Mouse (Mus musculus): ENCODE measurements at regions not wholly inside any gene's neighbourhood (a gene's known extent, or its start where the extent isn't known, plus 50 kb on each side); places are given as distances from the start of the nearest gene placed in this dataset.

GRCm38 (mm10) chr11:31730680-31731079 lies 59.0 kb upstream of the Bod1 start:
- TF ChIP-seq CTCF (IDR thresholded peaks at IDR 0.05; ENCODE audit: low read depth, low read length) (no peak), POLR2A (IDR thresholded peaks at IDR 0.05; ENCODE audit: extremely low read depth, insufficient read depth, low read length) (no peak)
- 84% methylated on average over 3 of the region's 3 CpGs for WGBS
- Histone ChIP-seq H3K9ac (ENCODE audit: low read depth, low read length) (no peak overlapping the region), H3K27ac (replicated peaks; ENCODE audit: insufficient read depth, low read depth, low read length) (no peak overlapping the region), H3K4me3 (ENCODE audit: insufficient read depth, low read depth, low read length) (no peak overlapping the region), H3K36me3 (ENCODE audit: control insufficient read depth, insufficient read depth, low read length) (no peaks in the 10 kb centered on the region), H3K27me3 (ENCODE audit: control insufficient read depth, insufficient read depth, low read length) (no peaks in the 10 kb centered on the region), H3K79me2 (ENCODE audit: control insufficient read depth, insufficient read depth, low read length) (no peaks in the 10 kb centered on the region), H3K4me1 (ENCODE audit: control insufficient read depth, insufficient read depth, low read length) (0 out of 2 replicates have a peak, but pooled peaks cover 2% of the 10 kb centered on the region)
- no peak for DNase-seq (ENCODE audit: extremely low read depth, low read depth, low spot score)

GRCm38 (mm10) chr11:31731459-31731858 lies 59.8 kb upstream of the Bod1 start:
- no peak overlapping the region for H3K4me3 ChIP-seq (ENCODE audit: insufficient read depth, low read depth, low read length)
- H3K4me1 ChIP-seq (ENCODE audit: control insufficient read depth, insufficient read depth, low read length) = 0 out of 2 replicates have a peak, but pooled peaks cover 2% of the 10 kb centered on the region
- no peak for DNase-seq (ENCODE audit: extremely low read depth, low read depth, low spot score)
- H3K79me2 ChIP-seq (ENCODE audit: control insufficient read depth, insufficient read depth, low read length) = no peaks in the 10 kb centered on the region
- H3K27me3 ChIP-seq (ENCODE audit: control insufficient read depth, insufficient read depth, low read length) = no peaks in the 10 kb centered on the region
- WGBS = 99% methylated on average over 4 of the region's 4 CpGs
- TF ChIP-seq POLR2A (IDR thresholded peaks at IDR 0.05; ENCODE audit: extremely low read depth, insufficient read depth, low read length) (no peak), CTCF (IDR thresholded peaks at IDR 0.05; ENCODE audit: low read depth, low read length) (no peak)
- no peaks in the 10 kb centered on the region for H3K36me3 ChIP-seq (ENCODE audit: control insufficient read depth, insufficient read depth, low read length)
- no peak overlapping the region for H3K27ac ChIP-seq (replicated peaks; ENCODE audit: insufficient read depth, low read depth, low read length)
- H3K9ac ChIP-seq (ENCODE audit: low read depth, low read length) = no peak overlapping the region

- DNase-seq (ENCODE audit: extremely low read depth, low read depth, low spot score) = no peak
- TF ChIP-seq CTCF (IDR thresholded peaks at IDR 0.05; ENCODE audit: low read depth, low read length) (no peak), POLR2A (IDR thresholded peaks at IDR 0.05; ENCODE audit: extremely low read depth, insufficient read depth, low read length) (no peak)
- H3K4me3 ChIP-seq (ENCODE audit: insufficient read depth, low read depth, low read length) = no peak overlapping the region
- 0 out of 2 replicates have a peak, but pooled peaks cover 2% of the 10 kb centered on the region for H3K4me1 ChIP-seq (ENCODE audit: control insufficient read depth, insufficient read depth, low read length)
- no peaks in the 10 kb centered on the region for H3K27me3 ChIP-seq (ENCODE audit: control insufficient read depth, insufficient read depth, low read length)
- no peaks in the 10 kb centered on the region for H3K36me3 ChIP-seq (ENCODE audit: control insufficient read depth, insufficient read depth, low read length)
- 70% methylated on average over 3 of the region's 3 CpGs for WGBS
- no peaks in the 10 kb centered on the region for H3K79me2 ChIP-seq (ENCODE audit: control insufficient read depth, insufficient read depth, low read length)
- H3K9ac ChIP-seq (ENCODE audit: low read depth, low read length) = no peak overlapping the region
- H3K27ac ChIP-seq (replicated peaks; ENCODE audit: insufficient read depth, low read depth, low read length) = no peak overlapping the region
These were observed 60.7 kb upstream of the Bod1 start for GRCm38 (mm10) chr11:31732342-31732741.

GRCm38 (mm10) chr11:31732958-31733357 lies 61.3 kb upstream of the Bod1 start:
- Histone ChIP-seq H3K79me2 (ENCODE audit: control insufficient read depth, insufficient read depth, low read length) (no peaks in the 10 kb centered on the region), H3K9ac (ENCODE audit: low read depth, low read length) (no peak overlapping the region), H3K36me3 (ENCODE audit: control insufficient read depth, insufficient read depth, low read length) (no peaks in the 10 kb centered on the region), H3K27me3 (ENCODE audit: control insufficient read depth, insufficient read depth, low read length) (no peaks in the 10 kb centered on the region), H3K27ac (replicated peaks; ENCODE audit: insufficient read depth, low read depth, low read length) (no peak overlapping the region), H3K4me1 (ENCODE audit: control insufficient read depth, insufficient read depth, low read length) (0 out of 2 replicates have a peak, but pooled peaks cover 2% of the 10 kb centered on the region), H3K4me3 (ENCODE audit: insufficient read depth, low read depth, low read length) (no peak overlapping the region)
- 73% methylated on average over 1 of the region's 1 CpGs for WGBS
- DNase-seq (ENCODE audit: extremely low read depth, low read depth, low spot score) = no peak
- TF ChIP-seq POLR2A (IDR thresholded peaks at IDR 0.05; ENCODE audit: extremely low read depth, insufficient read depth, low read length) (no peak), CTCF (IDR thresholded peaks at IDR 0.05; ENCODE audit: low read depth, low read length) (no peak)

GRCm38 (mm10) chr11:31734091-31734490 lies 62.4 kb upstream of the Bod1 start:
- Histone ChIP-seq H3K27me3 (ENCODE audit: control insufficient read depth, insufficient read depth, low read length) (no peaks in the 10 kb centered on the region), H3K4me1 (ENCODE audit: control insufficient read depth, insufficient read depth, low read length) (0 out of 2 replicates have a peak, but pooled peaks cover 2% of the 10 kb centered on the region), H3K27ac (replicated peaks; ENCODE audit: insufficient read depth, low read depth, low read length) (no peak overlapping the region), H3K79me2 (ENCODE audit: control insufficient read depth, insufficient read depth, low read length) (no peaks in the 10 kb centered on the region), H3K4me3 (ENCODE audit: insufficient read depth, low read depth, low read length) (no peak overlapping the region), H3K9ac (ENCODE audit: low read depth, low read length) (no peak overlapping the region), H3K36me3 (ENCODE audit: control insufficient read depth, insufficient read depth, low read length) (no peaks in the 10 kb centered on the region)
- WGBS = 76% methylated on average over 4 of the region's 4 CpGs
- DNase-seq (ENCODE audit: extremely low read depth, low read depth, low spot score) = no peak
- TF ChIP-seq POLR2A (IDR thresholded peaks at IDR 0.05; ENCODE audit: extremely low read depth, insufficient read depth, low read length) (no peak), CTCF (IDR thresholded peaks at IDR 0.05; ENCODE audit: low read depth, low read length) (no peak)

- Histone ChIP-seq H3K36me3 (ENCODE audit: control insufficient read depth, insufficient read depth, low read length) (no peaks in the 10 kb centered on the region), H3K27me3 (ENCODE audit: control insufficient read depth, insufficient read depth, low read length) (no peaks in the 10 kb centered on the region), H3K27ac (replicated peaks; ENCODE audit: insufficient read depth, low read depth, low read length) (no peak overlapping the region), H3K9ac (ENCODE audit: low read depth, low read length) (no peak overlapping the region), H3K79me2 (ENCODE audit: control insufficient read depth, insufficient read depth, low read length) (no peaks in the 10 kb centered on the region), H3K4me3 (ENCODE audit: insufficient read depth, low read depth, low read length) (no peak overlapping the region), H3K4me1 (ENCODE audit: control insufficient read depth, insufficient read depth, low read length) (0 out of 2 replicates have a peak, but pooled peaks cover 2% of the 10 kb centered on the region)
- 98% methylated on average over 6 of the region's 6 CpGs for WGBS
- DNase-seq (ENCODE audit: extremely low read depth, low read depth, low spot score) = no peak
- no peak for TF ChIP-seq CTCF (IDR thresholded peaks at IDR 0.05; ENCODE audit: low read depth, low read length)
- TF ChIP-seq POLR2A (IDR thresholded peaks at IDR 0.05; ENCODE audit: extremely low read depth, insufficient read depth, low read length) = no peak
These were observed 63.6 kb upstream of the Bod1 start for GRCm38 (mm10) chr11:31735257-31735656.

Data from liver, adult 2 months (tissue).